Comparison of ENCODE assay signal across 16 mouse cellular contexts in genomic region chr1:128191426-128191825, GRCm38 (mm10).
"Had no signal": no experiment of that assay in that cellular context is flagged by ENCODE, and none has a peak within 500 bp of the region (broad histone marks: within the 10 kb centered on the region; RNA-seq: fewer than 3 reads in every experiment).

No protein-coding gene starts in this region.

- ATAC-seq: liver, postnatal 0 days; midbrain, embryonic 16.5 days had no signal

- DNase-seq: kidney, adult 18-20 months; kidney, postnatal 36 days; liver, embryonic 13.5 days; liver, postnatal 0 days; retina, postnatal 1 day; thymus, adult 2 months; thymus, postnatal 25 days had no signal

- H3K27me3 ChIP-seq: liver, embryonic 13.5 days; megakaryocyte, embryonic 14.5 days; midbrain, embryonic 12.5 days; neural tube, embryonic 13.5 days; stomach, embryonic 15.5 days had no signal

- H3K4me2 ChIP-seq: liver, embryonic 13.5 days; midbrain, embryonic 12.5 days; neural tube, embryonic 13.5 days; stomach, embryonic 15.5 days had no signal

- H3K9ac ChIP-seq: liver, embryonic 13.5 days; liver, postnatal 0 days; midbrain, embryonic 12.5 days; neural tube, embryonic 13.5 days; stomach, embryonic 15.5 days had no signal

- H3K9me3 ChIP-seq: limb, embryonic 10.5 days; liver, embryonic 13.5 days; megakaryocyte, embryonic 14.5 days; midbrain, embryonic 12.5 days; neural tube, embryonic 13.5 days; stomach, embryonic 15.5 days had no signal

- H3K4me3 ChIP-seq: left cerebral cortex, adult 2 months; limb, embryonic 10.5 days; liver, embryonic 13.5 days; midbrain, embryonic 12.5 days; neural tube, embryonic 13.5 days; stomach, embryonic 15.5 days had no signal

- H3K4me1 ChIP-seq: limb, embryonic 10.5 days; liver, embryonic 13.5 days; midbrain, embryonic 12.5 days; neural tube, embryonic 13.5 days; stomach, embryonic 15.5 days had no signal

- H3K27ac ChIP-seq: kidney, postnatal 0 days; left cerebral cortex, adult 2 months; limb, embryonic 10.5 days; liver, embryonic 13.5 days; macrophage; midbrain, embryonic 12.5 days; neural tube, embryonic 13.5 days; stomach, embryonic 15.5 days had no signal
